Mouse (Mus musculus): ENCODE data around the gene Gdf9.

DNA sequence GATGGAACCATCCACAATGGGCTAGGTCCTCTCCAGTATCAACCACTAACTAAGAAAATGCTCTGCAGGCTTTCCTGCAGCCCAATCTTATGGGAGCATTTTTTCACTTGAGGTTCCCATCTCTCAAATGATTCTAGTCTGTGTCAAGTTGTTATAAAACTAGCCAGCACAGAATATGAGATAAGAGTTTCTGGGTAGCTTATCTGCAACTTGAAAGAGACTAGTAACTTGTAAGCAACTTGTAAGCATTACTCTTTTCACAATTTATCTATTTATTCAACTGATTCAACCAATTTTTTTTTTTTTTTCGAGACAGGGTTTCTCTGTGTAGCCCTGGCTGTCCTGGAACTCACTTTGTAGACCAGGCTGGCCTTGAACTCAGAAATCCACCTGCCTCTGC, 27.2 kb upstream of the Gdf9 start:
- TF ChIP-seq FLI1 (IDR thresholded peaks at IDR 0.05; ENCODE audit: low read length): no peak
- no peak for TF ChIP-seq GATA1 (IDR thresholded peaks at IDR 0.05; ENCODE audit: borderline replicate concordance, low read length)
